Mouse (Mus musculus) E14TG2a.4 (cell line): ENCODE results near the gene Cd163l1.
A peak's percentile ranks its signal among the peaks of the same experiment; 100 is the strongest.

ENCODE experiments used
- H3K27me3 ChIP-seq: 2 replicates; pipeline ENCODE4 v1.6.1; 2014; ENCODE audit warnings: low read length, control low read depth; ENCODE audit not compliant: insufficient read depth
- H3K36me3 ChIP-seq: 2 replicates; pipeline ENCODE4 v1.6.1; 2014; ENCODE audit warnings: low read length, control low read depth; ENCODE audit not compliant: insufficient read depth
- H3K4me1 ChIP-seq: replicated peaks from 2 replicates; pipeline ENCODE4 v1.6.1; 2014; ENCODE audit warnings: low read depth, low read length, control low read depth
- H3K4me3 ChIP-seq: replicated peaks from 2 replicates; pipeline ENCODE4 v1.5.1; 2014; ENCODE audit warnings: mild to moderate bottlenecking, low read length
- H3K9me3 ChIP-seq: 2 replicates; pipeline ENCODE4 v1.6.1; 2014; ENCODE audit warnings: low read length, control low read depth
- CTCF ChIP-seq: conservative IDR thresholded peaks from 2 replicates; pipeline ENCODE4 v1.5.1; 2014; ENCODE audit warnings: low read length
- NANOG ChIP-seq: IDR thresholded peaks from 2 replicates; pipeline ENCODE4 v1.6.1; 2014; ENCODE audit warnings: borderline replicate concordance, low read length, mixed read lengths
- POU5F1 ChIP-seq: IDR thresholded peaks from 2 replicates; pipeline ENCODE4 v1.6.1; 2014; ENCODE audit warnings: low read length, borderline replicate concordance

Gene Cd163l1

GRCm38 (mm10) chr7:140187721-140188390, 30.2 kb upstream of the Cd163l1 start:
- Histone ChIP-seq H3K9me3 (no peaks in the 10 kb centered on the region), H3K4me3 (no peak overlapping the region), H3K36me3 (no peaks in the 10 kb centered on the region), H3K27me3 (no peaks in the 10 kb centered on the region; the same call in 1 of the 2 replicates), H3K4me1 (no peaks in the 10 kb centered on the region)
- TF ChIP-seq CTCF (no peak), NANOG (no peak), POU5F1 (no peak)

- no peaks in the 10 kb centered on the region for H3K9me3 ChIP-seq
- TF ChIP-seq POU5F1: no peak
- TF ChIP-seq CTCF: peak; percentile 88
- H3K36me3 ChIP-seq: no peaks in the 10 kb centered on the region
- no peaks in the 10 kb centered on the region for H3K4me1 ChIP-seq
- H3K4me3 ChIP-seq: no peak overlapping the region
- H3K27me3 ChIP-seq: no peaks in the 10 kb centered on the region; the same call in 1 of the 2 replicates
These were observed 29.4 kb upstream of the Cd163l1 start for GRCm38 (mm10) chr7:140188391-140189328.

GRCm38 (mm10) chr7:140190435-140190834, 27.6 kb upstream of the Cd163l1 start:
- no peaks in the 10 kb centered on the region; the same call in 1 of the 2 replicates for H3K27me3 ChIP-seq
- H3K4me3 ChIP-seq: no peak overlapping the region
- no peaks in the 10 kb centered on the region for H3K36me3 ChIP-seq
- H3K9me3 ChIP-seq: no peaks in the 10 kb centered on the region
- no peak for TF ChIP-seq CTCF
- TF ChIP-seq POU5F1: no peak
- TF ChIP-seq NANOG: no peak
- no peaks in the 10 kb centered on the region for H3K4me1 ChIP-seq

GRCm38 (mm10) chr7:140192445-140192844, 25.6 kb upstream of the Cd163l1 start:
- Histone ChIP-seq H3K9me3 (no peaks in the 10 kb centered on the region), H3K36me3 (no peaks in the 10 kb centered on the region), H3K4me3 (no peak overlapping the region), H3K27me3 (no peaks in the 10 kb centered on the region), H3K4me1 (no peaks in the 10 kb centered on the region)
- TF ChIP-seq CTCF (no peak), NANOG (no peak), POU5F1 (no peak)

GRCm38 (mm10) chr7:140192851-140193250, 25.2 kb upstream of the Cd163l1 start:
- Histone ChIP-seq H3K9me3 (no peaks in the 10 kb centered on the region), H3K4me1 (no peaks in the 10 kb centered on the region), H3K4me3 (no peak overlapping the region), H3K36me3 (no peaks in the 10 kb centered on the region), H3K27me3 (no peaks in the 10 kb centered on the region)
- TF ChIP-seq CTCF: no peak
- no peak for TF ChIP-seq POU5F1
- no peak for TF ChIP-seq NANOG

- no peaks in the 10 kb centered on the region for H3K9me3 ChIP-seq
- no peak overlapping the region for H3K4me3 ChIP-seq
- no peaks in the 10 kb centered on the region for H3K4me1 ChIP-seq
- no peaks in the 10 kb centered on the region for H3K36me3 ChIP-seq
- no peaks in the 10 kb centered on the region for H3K27me3 ChIP-seq
- TF ChIP-seq NANOG (no peak), CTCF (no peak), POU5F1 (no peak)
These were observed 24.0 kb upstream of the Cd163l1 start for GRCm38 (mm10) chr7:140194031-140194430.

GRCm38 (mm10) chr7:140196002-140196401, 22.1 kb upstream of the Cd163l1 start:
- no peaks in the 10 kb centered on the region for H3K4me1 ChIP-seq
- H3K36me3 ChIP-seq: no peaks in the 10 kb centered on the region
- no peak overlapping the region for H3K4me3 ChIP-seq
- no peak for TF ChIP-seq CTCF
- TF ChIP-seq POU5F1: no peak
- TF ChIP-seq NANOG: no peak
- H3K9me3 ChIP-seq: no peaks in the 10 kb centered on the region
- H3K27me3 ChIP-seq: no peaks in the 10 kb centered on the region

GRCm38 (mm10) chr7:140201090-140201489, 17.0 kb upstream of the Cd163l1 start:
- no peak overlapping the region for H3K4me3 ChIP-seq
- TF ChIP-seq POU5F1 (no peak), NANOG (no peak), CTCF (no peak)
- H3K9me3 ChIP-seq: no peaks in the 10 kb centered on the region
- no peaks in the 10 kb centered on the region for H3K36me3 ChIP-seq
- peaks cover 11% of the 10 kb centered on the region; the same call in 1 of the 2 replicates for H3K27me3 ChIP-seq
- H3K4me1 ChIP-seq: no peaks in the 10 kb centered on the region
